Mouse (Mus musculus): ENCODE measurements around the gene Dnajc14.

Gene Dnajc14

GRCm38 (mm10) chr10:128803771-128804270, at the start of gene Dnajc14:
TSS of gene Dnajc14 (plus strand) at chr10:128804062.
- DNase-seq (ENCODE audit: low spot score in 2 of 2): peak; percentile 66 to 80

- no peak for DNase-seq (ENCODE audit: low spot score in 2 of 2)
Measured at GRCm38 (mm10) chr10:128772895-128773294, 31.0 kb upstream of the Dnajc14 start.

DNA sequence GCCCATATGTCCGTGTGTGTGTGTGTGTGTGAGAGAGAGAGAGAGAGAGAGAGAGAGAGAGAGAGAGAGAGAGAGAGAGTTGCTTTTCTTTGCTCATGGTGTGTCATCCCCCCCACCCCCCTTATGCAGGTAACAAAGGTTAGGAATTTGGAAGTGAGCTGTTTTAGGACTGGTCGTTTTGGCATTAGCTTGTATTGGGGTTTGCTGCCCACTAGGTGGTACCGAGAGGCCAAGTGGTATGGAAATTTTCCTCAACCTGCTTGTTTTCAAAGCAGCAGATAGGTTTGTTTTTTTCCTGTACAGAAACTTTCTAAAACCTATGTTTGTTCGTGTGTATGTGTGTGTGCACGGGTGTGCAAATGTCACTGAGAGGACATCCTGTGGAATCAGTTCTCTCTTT, 30.2 kb upstream of the Dnajc14 start:
- DNase-seq (ENCODE audit: low spot score in 2 of 2): no peak

- DNase-seq (ENCODE audit: low spot score in 2 of 2): no peak
Measured at GRCm38 (mm10) chr10:128778441-128778840, 25.4 kb upstream of the Dnajc14 start.

DNA sequence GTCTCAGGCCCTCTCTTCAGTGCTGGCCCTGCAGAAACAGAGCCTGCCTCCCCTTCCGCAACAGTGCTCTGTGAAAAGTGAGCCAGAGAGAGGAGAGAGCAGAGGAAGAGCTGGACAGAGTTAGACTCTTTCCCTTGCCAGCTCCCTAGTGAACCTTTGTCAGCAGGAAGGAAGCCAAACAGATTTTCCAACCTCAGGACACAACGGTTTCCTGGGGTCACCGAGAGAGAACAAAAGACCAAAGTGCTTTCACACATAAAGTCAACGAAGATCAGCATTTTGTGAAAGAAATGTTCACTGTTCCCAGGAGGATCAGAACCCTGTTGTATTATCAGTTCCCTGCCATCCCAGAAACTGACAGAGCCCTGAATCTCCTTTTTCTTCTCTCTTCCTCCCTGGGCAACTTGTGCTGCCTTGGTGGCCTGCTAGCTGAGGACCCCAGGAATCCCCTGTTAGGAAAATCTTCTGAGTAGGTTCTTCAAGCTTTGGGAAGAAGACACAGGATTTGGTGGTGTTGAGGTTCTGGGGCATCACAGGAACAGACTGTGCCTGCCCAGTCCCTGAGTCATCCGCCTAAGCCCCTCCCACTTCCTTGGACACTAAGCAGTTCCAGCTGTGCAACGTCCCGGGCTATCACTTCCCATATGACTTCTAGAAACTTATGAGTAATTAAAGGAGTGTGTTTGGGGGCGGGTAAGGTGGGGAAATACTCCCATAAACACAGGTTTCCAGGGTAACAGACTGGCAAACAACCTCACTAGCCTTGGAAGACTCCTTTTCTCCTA, 24.7 kb upstream of the Dnajc14 start:
- DNase-seq (ENCODE audit: low spot score in 2 of 2): no peak

GRCm38 (mm10) chr10:128780200-128780599, 23.7 kb upstream of the Dnajc14 start:
- DNase-seq (ENCODE audit: low spot score in 2 of 2): no peak

GRCm38 (mm10) chr10:128790398-128791124, 13.3 kb upstream of the Dnajc14 start, which contains the start of gene Mmp19:
TSS of gene Mmp19 (plus strand) at chr10:128790910.
- no peak for DNase-seq (ENCODE audit: low spot score in 2 of 2)

DNA sequence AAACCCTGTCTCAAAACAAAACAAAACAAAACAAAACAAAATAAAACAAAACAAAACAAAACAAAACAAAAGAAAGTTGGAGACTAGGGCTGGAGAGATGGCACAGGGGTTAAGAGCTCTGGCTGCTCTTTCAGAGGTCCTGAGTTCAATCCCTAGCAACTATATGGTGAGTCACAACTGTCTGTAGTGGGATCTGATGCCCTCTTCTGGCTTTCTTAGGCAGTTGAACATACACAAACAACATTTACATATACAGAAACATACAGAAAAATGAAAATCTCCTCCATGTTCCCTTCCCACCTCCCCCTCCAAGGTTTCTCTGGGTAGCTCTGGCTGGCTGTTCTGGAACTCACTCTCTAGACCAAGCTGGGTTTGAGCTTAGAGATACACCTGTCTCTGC, 11.8 kb upstream of the Dnajc14 start:
- no peak for DNase-seq (ENCODE audit: low spot score in 2 of 2)

- DNase-seq (ENCODE audit: low spot score in 2 of 2): no peak
Measured at GRCm38 (mm10) chr10:128793258-128793657, 10.6 kb upstream of the Dnajc14 start.

GRCm38 (mm10) chr10:128794391-128794790, 9.5 kb upstream of the Dnajc14 start:
- DNase-seq (ENCODE audit: low spot score in 2 of 2): no peak

DNA sequence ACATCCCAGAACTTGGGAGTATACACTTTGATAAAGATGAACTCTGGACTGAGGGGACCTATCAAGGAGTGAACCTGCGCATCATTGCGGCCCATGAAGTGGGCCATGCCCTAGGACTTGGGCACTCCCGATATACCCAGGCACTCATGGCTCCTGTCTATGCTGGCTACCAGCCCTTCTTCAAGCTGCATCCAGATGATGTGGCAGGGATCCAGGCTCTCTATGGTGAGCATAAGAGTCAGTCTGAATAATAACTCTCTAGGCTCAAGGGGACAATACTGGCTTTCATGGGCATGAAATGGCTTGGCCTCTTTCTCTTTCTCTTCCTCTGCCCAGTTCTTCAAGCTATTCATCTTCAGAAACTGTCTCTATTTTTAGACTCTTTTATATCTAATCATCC, 8.3 kb upstream of the Dnajc14 start:
- DNase-seq (ENCODE audit: low spot score in 2 of 2): no peak

DNA sequence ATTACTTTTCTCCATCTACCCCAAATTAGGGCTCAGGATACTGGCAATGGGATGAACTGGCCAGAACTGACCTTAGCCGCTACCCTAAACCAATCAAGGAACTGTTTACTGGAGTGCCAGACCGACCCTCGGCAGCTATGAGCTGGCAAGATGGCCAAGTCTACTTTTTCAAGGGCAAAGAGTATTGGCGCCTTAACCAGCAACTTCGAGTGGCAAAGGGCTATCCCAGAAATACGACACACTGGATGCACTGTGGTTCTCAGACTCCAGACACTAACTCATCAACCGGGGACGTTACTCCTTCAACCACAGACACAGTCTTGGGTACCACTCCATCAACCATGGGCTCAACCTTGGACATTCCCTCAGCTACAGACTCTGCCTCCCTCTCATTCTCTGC, 5.2 kb upstream of the Dnajc14 start:
- no peak for DNase-seq (ENCODE audit: low spot score in 2 of 2)

DNA sequence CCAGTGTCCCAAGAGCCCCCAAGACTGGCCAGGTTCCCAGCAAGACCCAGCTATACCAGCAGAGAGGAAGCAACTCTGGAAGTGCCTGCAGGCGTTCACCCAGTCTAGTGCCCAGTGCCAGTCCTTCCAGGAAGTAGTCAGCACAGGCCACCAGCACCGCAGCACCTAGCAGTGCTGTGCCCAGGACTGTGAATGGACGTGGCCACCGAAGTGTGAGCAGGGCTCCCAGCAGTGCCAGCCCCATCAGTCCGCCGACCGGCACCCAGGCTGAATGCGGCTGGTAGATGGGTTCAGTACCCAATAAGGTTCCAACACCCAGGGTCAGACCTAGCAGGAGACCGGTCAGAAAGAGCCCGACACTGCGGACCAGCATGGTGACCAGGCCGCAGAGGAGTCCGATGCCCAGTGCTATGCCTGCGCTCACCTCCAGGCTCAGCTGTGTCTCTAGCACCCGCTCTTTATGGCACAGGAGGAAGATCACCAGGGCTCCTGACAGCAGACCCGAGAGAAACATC, 1.8 kb upstream of the Dnajc14 start:
- DNase-seq (ENCODE audit: low spot score in 2 of 2): no peak

DNA sequence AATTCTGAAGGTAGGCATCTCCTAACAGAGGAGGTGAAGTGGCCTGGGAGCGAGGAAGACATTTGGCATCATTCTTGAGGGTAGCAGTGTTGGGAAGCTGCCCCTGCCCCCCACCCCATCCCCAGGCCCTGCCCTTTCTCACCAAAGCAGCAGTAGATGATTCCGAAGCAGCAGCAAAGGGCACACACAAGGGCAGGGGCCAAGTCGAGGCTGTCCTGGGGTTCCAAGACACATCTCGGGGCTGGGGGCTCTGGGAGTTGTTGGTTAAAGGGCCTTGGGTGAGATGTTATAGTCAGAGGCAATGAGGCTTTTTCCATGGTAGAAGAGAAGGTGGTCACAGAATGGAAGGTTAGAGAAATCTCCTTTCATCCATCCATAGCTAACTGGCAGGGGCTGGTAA, 906 bp upstream of the Dnajc14 start:
- DNase-seq (ENCODE audit: low spot score in 2 of 2): no peak

DNA sequence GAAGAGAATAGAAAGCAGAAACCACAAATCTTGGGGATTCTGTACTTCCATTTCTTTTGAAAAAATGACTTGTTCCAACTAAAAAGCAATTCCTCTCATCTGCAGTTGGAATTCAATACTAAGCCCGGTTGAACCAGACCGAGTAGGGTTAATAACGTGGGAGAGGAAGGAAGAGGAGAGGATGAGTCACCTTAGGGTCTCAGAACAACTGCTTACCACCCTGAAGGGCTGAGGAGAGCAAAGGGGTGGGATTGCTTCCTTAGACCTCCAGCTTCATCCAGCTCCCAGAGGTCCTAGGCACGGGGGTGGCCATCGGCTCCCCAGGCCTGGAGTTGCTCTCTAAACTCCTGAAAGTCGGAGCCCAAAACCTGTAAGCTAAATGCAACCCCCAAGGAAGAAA, 501 bp upstream of the Dnajc14 start:
- no peak for DNase-seq (ENCODE audit: low spot score in 2 of 2)

DNA sequence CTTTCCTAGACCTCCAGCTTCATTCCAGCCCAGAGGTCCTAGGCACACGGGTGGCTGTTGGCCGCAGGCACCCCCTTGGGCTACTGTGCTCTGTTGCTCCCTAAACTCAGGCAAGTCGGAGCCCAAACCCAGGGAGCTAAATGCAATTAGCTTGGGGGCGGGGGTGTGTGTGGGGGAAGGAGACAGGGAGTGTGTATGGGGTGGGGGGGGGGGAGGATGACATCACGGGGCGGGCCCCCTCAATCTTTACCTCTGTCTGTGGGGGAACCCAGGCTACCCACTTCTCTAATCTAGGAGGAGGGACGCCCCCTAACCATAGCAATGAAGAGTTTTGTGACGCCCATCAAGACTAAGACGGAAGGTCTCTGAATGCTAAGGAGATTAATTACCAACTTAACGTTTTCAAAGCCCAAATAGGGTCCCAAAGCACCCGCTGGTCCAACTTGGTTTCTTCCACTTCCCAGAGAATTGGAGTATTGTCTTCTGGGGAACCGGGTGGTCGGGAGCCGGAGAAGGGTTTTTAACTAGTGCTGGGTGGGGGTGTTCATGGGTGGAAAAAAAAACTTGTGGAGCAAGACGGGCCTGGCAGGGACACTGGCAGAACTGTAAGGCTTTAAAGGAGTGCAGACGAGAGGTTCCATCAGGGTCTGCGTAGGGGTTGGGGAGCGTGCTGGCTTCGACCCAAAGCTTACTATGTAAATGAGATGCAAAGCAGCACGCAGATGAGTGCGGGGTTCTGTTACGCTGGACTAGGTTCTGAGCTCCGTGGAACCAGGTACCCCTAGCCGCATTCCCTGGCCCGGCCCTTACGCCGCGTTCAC, 619 bp downstream of the Dnajc14 start, which contains the start of gene Tmem198b:
Gene Tmem198b (minus strand): TSS at position 100 of the 821 bp plus-strand sequence.
- peak; percentile 78 for DNase-seq (ENCODE audit: low spot score in 2 of 2)

DNA sequence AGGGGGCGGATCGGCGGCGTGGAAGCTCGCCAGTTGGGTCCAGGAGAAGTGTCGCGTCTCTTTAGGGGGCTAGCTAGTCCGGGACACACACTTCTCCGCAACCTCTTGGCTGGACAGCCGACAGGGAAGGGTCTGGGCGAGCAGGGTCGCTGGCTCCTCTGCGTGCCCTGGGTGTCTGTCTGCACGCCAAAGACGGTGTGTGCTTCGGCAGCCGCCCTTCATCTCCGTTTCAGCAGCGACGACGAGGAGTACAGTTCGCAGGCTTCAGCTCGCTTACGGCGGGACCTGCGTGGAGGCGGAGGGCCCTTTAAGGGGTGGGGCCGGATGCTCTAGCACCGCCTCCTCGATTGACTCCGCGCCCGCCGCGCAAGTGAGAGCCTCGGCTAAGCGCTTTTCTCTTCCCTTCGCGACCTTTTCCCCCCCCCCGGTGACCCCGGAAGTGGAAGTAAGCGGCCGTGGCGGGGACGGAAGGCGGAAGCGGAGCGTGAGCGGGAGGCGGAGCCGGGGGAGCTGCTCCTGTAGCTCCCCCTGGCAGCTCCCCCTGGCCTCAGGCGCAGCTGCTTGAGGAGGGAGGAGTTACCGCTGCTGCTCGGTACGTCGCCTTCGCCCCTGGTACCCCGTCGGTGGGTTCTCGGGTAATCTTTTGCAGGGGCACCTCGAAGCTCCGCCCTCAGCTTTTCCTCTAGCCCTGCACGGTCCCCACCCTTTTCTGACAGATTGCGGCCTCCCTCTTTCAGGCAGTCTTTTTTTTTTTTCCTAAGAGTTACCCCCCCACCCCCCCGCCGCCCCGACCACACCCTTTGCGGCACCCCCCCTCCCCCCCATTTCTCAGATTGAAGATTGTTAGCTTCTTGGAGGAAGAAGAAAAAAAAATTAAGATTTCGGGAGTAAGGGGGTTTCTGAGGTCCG, 1.5 kb downstream of the Dnajc14 start:
- DNase-seq (ENCODE audit: low spot score in 2 of 2): peak; percentile 91 to 93

DNA sequence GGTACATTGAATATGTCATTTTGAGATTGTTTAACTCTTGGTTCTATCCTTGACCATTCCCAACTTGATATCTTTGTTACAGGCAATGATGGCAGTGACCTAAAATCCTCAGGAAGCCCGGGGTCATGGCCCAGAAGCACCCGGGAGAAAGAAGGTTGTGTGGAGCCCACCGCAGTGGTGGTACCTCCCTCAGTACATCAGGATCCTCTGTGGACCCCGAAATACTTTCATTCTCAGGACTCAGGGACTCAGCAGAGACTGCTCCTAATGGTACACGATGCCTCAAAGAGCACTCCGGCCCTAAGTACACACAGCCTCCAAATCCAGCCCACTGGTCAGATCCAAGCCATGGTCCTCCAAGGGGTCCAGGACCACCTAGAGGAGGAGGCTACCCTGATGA, 2.2 kb downstream of the Dnajc14 start:
- no peak for DNase-seq (ENCODE audit: low spot score in 2 of 2)

DNA sequence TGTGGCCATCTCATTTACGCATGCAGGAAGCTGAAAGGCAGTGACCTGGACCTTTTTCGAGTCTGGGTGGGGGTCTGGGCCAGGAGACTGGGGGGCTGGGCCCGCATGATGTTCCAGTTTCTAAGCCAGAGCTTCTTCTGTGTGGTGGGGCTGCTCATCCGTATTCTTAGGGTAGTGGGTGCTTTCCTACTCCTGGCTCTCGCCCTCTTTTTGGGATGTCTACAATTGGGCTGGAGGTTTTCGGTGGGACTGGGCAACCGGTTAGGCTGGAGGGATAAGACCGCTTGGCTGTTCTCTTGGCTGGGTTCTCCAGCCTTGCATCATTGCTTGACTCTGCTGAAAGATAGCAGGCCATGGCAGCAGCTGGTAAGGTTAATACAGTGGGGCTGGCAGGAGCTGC, 3.2 kb downstream of the Dnajc14 start:
- no peak for DNase-seq (ENCODE audit: low spot score in 2 of 2)

GRCm38 (mm10) chr10:128817033-128817432, 13.2 kb downstream of the Dnajc14 start, which contains the start of gene Sarnp:
TSS of gene Sarnp (plus strand) at chr10:128817333.
- DNase-seq (ENCODE audit: low spot score in 2 of 2): no peak

DNA sequence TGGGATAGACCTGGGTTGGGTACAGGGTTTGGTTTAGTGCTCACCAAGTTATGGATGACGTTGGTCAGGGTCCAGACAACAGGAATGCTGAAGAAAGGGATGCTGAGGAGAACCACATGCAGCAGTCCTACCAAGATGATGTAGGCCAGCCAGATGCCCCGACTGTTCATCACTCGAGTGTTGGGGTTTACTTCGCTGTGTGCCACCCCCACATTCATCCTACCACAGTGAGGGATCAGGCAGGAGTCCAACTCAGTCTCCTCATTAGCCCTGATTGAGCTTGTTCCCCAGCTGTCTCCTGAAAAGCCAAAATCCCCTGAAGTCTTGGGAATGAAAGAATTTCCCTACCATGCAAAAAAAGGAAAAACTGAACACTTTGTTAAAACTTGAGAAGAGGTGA, 16.4 kb downstream of the Dnajc14 start:
- no peak for DNase-seq (ENCODE audit: low spot score in 2 of 2)

Data from frontal cortex, postnatal 36 days (tissue).